Mouse (Mus musculus) midbrain, embryonic 11.5 days (tissue): ENCODE measurements around the gene Izumo4. TPM values are rescaled to one million over a fixed set of nuclear protein-coding genes. Genes with fewer than 3 reads are reported as not detected.

Experiments
- ATAC-seq: fragments of 200-750 bp; cut with Nextera tagmentation; 2 replicates; pipeline ENCODE4 v1.8.0; 2017; ENCODE audit warnings: moderate TSS enrichment, moderate library complexity; ENCODE audit not compliant: low FRiP score
- DNase-seq: peaks from one replicate; pipeline ENCODE4 v3.0.0; 2015; ENCODE audit warnings: low spot score; ENCODE audit errors: missing footprints
- H3K27ac ChIP-seq: fragments of 300-500 bp; sonication (generic); 2 replicates; pipeline ENCODE4 v1.5.1; 2014; ENCODE audit warnings: low read depth, low read length
- H3K27me3 ChIP-seq: fragments of 300-500 bp; sonication (generic); 2 replicates; pipeline ENCODE4 v1.6.1; 2014; ENCODE audit warnings: mild to moderate bottlenecking, low read length, moderate library complexity, mixed read lengths; ENCODE audit not compliant: control insufficient read depth, insufficient read depth
- H3K36me3 ChIP-seq: fragments of 300-500 bp; sonication (generic); 2 replicates; pipeline ENCODE4 v1.6.1; 2014; ENCODE audit warnings: mild to moderate bottlenecking, low read length, moderate library complexity, mixed read lengths; ENCODE audit not compliant: control insufficient read depth, insufficient read depth
- H3K4me1 ChIP-seq: fragments of 300-500 bp; sonication (generic); 2 replicates; pipeline ENCODE4 v1.6.1; 2014; ENCODE audit warnings: low read length; ENCODE audit not compliant: control insufficient read depth, insufficient read depth
- H3K4me2 ChIP-seq: fragments of 300-500 bp; sonication (generic); 2 replicates; pipeline ENCODE4 v1.6.1; 2014; ENCODE audit warnings: mild to moderate bottlenecking, moderate library complexity
- H3K4me3 ChIP-seq: fragments of 300-500 bp; sonication (generic); 2 replicates; pipeline ENCODE4 v1.5.1; 2014; ENCODE audit warnings: low read depth, low read length
- H3K9ac ChIP-seq: fragments of 300-500 bp; sonication (generic); 2 replicates; pipeline ENCODE4 v1.6.1; 2014; ENCODE audit warnings: low read length
- H3K9me3 ChIP-seq: fragments of 300-500 bp; sonication (generic); 2 replicates; pipeline ENCODE4 v1.6.1; 2016; ENCODE audit warnings: low read length; ENCODE audit not compliant: control insufficient read depth
- WGBS: fragments of 180-500 bp; shearing (Covaris S2); extraction: QIAGEN DNeasy Blood & Tissue Kit; methylation state at CpG from one replicate; pipeline ENCODE4 v1.1.7; 2014; 5-methylcytosine and 5-hydroxymethylcytosine counted together
- polyA plus RNA-seq: library from polyadenylated mRNA; unstranded; fragments of >200 nt; fragmentation: Nextera tagmentation; extraction: Ambion mirVana; gene quantifications from 2 replicates; pipeline ENCODE4 v1.2.1, GENCODE M21; 2014

Gene Izumo4
- polyA plus RNA-seq, 1 experiment from 2014 or later = 6.9 TPM

- Histone ChIP-seq H3K4me1 (no peaks in the 10 kb centered on the region), H3K4me2 (no peak overlapping the region), H3K9me3 (no peaks in the 10 kb centered on the region), H3K9ac (no peak overlapping the region), H3K27me3 (no peaks in the 10 kb centered on the region), H3K36me3 (peaks cover 8% of the 10 kb centered on the region), H3K27ac (no peak overlapping the region), H3K4me3 (no peak overlapping the region)
- WGBS = 85% methylated on average over 13 of the region's 13 CpGs
- ATAC-seq (no peak), DNase-seq (no peak)
Observed at GRCm38 (mm10) chr10:80694159-80694938, 7.6 kb upstream of the Izumo4 start.

GRCm38 (mm10) chr10:80695186-80695585 is 6.8 kb upstream of the Izumo4 start:
- Histone ChIP-seq H3K9ac (no peak overlapping the region), H3K27ac (no peak overlapping the region), H3K4me2 (no peak overlapping the region), H3K9me3 (no peaks in the 10 kb centered on the region), H3K4me1 (no peaks in the 10 kb centered on the region), H3K27me3 (no peaks in the 10 kb centered on the region), H3K4me3 (no peak overlapping the region), H3K36me3 (no peaks in the 10 kb centered on the region; the same call in 1 of the 2 replicates)
- ATAC-seq = no peak
- DNase-seq = no peak
- WGBS = 86% methylated on average over 2 of the region's 2 CpGs

- DNase-seq = no peak
- Histone ChIP-seq H3K27me3 (no peaks in the 10 kb centered on the region), H3K27ac (no peak overlapping the region), H3K9me3 (no peaks in the 10 kb centered on the region), H3K4me3 (no peak overlapping the region), H3K4me1 (peaks cover 3% of the 10 kb centered on the region; the same call in 1 of the 2 replicates), H3K4me2 (no peak overlapping the region), H3K36me3 (no peaks in the 10 kb centered on the region), H3K9ac (no peak overlapping the region)
- WGBS = 77% methylated on average over 10 of the region's 10 CpGs
- ATAC-seq = no peak
Observed at GRCm38 (mm10) chr10:80695801-80696501, 6.0 kb upstream of the Izumo4 start.

- H3K4me2 ChIP-seq = no peak overlapping the region
- no peak overlapping the region for H3K27ac ChIP-seq
- ATAC-seq = no peak
- H3K9me3 ChIP-seq = no peaks in the 10 kb centered on the region
- 82% methylated on average over 11 of the region's 12 CpGs for WGBS
- H3K9ac ChIP-seq = no peak overlapping the region
- peaks cover 5% of the 10 kb centered on the region; the same call in 1 of the 2 replicates for H3K4me1 ChIP-seq
- H3K4me3 ChIP-seq = no peak overlapping the region
- H3K27me3 ChIP-seq = no peaks in the 10 kb centered on the region
- DNase-seq = no peak
- H3K36me3 ChIP-seq = no peaks in the 10 kb centered on the region
Observed at GRCm38 (mm10) chr10:80696502-80697392, 5.2 kb upstream of the Izumo4 start.

GRCm38 (mm10) chr10:80697393-80697787 is 4.6 kb upstream of the Izumo4 start:
- Histone ChIP-seq H3K27me3 (no peaks in the 10 kb centered on the region), H3K4me3 (no peak overlapping the region), H3K4me1 (peaks cover 5% of the 10 kb centered on the region; the same call in 1 of the 2 replicates), H3K9me3 (no peaks in the 10 kb centered on the region), H3K4me2 (no peak overlapping the region), H3K9ac (no peak overlapping the region), H3K36me3 (no peaks in the 10 kb centered on the region), H3K27ac (no peak overlapping the region)
- DNase-seq (no peak), ATAC-seq (no peak)
- WGBS = 92% methylated on average over 8 of the region's 8 CpGs

- H3K4me1 ChIP-seq = peaks cover 8% of the 10 kb centered on the region
- WGBS = 80% methylated on average over 9 of the region's 9 CpGs
- ATAC-seq = no peak
Observed at GRCm38 (mm10) chr10:80697812-80698211, 4.2 kb upstream of the Izumo4 start.

GRCm38 (mm10) chr10:80698605-80699004 is 3.4 kb upstream of the Izumo4 start:
- H3K4me1 ChIP-seq = peaks cover 16% of the 10 kb centered on the region
- H3K36me3 ChIP-seq = no peaks in the 10 kb centered on the region
- no peak overlapping the region for H3K4me3 ChIP-seq
- ATAC-seq = no peak
- DNase-seq = no peak
- H3K27ac ChIP-seq = no peak overlapping the region
- H3K27me3 ChIP-seq = no peaks in the 10 kb centered on the region
- H3K9ac ChIP-seq = no peak overlapping the region
- H3K4me2 ChIP-seq = no peak overlapping the region
- no peaks in the 10 kb centered on the region for H3K9me3 ChIP-seq
- 93% methylated on average over 9 of the region's 9 CpGs for WGBS

More at GRCm38 (mm10) chr10:80697812-80698211, 4.2 kb upstream of the Izumo4 start:
- Histone ChIP-seq H3K4me2 (no peak overlapping the region), H3K9ac (no peak overlapping the region), H3K27me3 (no peaks in the 10 kb centered on the region), H3K36me3 (no peaks in the 10 kb centered on the region), H3K27ac (no peak overlapping the region), H3K4me3 (no peak overlapping the region), H3K9me3 (no peaks in the 10 kb centered on the region)
- no peak for DNase-seq

GRCm38 (mm10) chr10:80700038-80700504 is 1.9 kb upstream of the Izumo4 start:
- Histone ChIP-seq H3K4me2 (no peak overlapping the region), H3K27ac (no peak overlapping the region), H3K36me3 (no peaks in the 10 kb centered on the region), H3K27me3 (no peaks in the 10 kb centered on the region), H3K4me1 (peaks cover 16% of the 10 kb centered on the region), H3K9ac (no peak overlapping the region), H3K4me3 (no peak overlapping the region), H3K9me3 (no peaks in the 10 kb centered on the region)
- DNase-seq (no peak), ATAC-seq (no peak)
- 87% methylated on average over 7 of the region's 7 CpGs for WGBS
